Mouse (Mus musculus) brain, embryonic 14.5 days (tissue): ENCODE measurements around the gene Psme2.

Experiments used
- CTCF ChIP-seq: fragments of 200-500 bp; IDR thresholded peaks from 2 replicates; pipeline ENCODE4 v1.5.1; 2012; ENCODE audit warnings: inconsistent platforms, mild to moderate bottlenecking, moderate library complexity, borderline replicate concordance; ENCODE audit not compliant: insufficient read depth, insufficient read length; ENCODE audit errors: extremely low read depth
- POLR2A ChIP-seq: fragments of 200-500 bp; IDR thresholded peaks from 2 replicates; pipeline ENCODE4 v1.6.1; 2012; ENCODE audit warnings: mild to moderate bottlenecking, inconsistent platforms, borderline replicate concordance; ENCODE audit not compliant: poor library complexity, insufficient read depth, insufficient read length, severe bottlenecking; ENCODE audit errors: extremely low read depth

DNA sequence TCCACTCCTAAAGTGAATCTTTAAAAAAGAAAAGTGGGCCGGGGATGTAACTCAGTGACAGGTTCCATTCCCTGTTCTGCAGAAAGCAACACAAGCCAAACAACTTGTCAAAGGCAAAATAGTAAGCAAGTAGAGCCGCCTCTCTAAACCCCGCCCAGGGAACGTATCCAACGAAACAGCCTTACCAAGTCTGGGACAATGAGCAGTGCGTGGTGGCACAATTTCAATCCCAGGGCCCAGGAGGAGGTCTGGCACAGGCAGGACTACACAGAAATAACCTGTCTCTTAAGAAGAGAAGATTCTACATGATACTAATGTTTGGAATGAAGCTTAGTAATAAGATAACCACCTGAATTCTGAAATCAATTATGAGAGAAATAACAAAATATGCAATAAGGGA, 40.7 kb downstream of the Psme2 start:
- TF ChIP-seq CTCF (no peak), POLR2A (no peak)
